Mouse (Mus musculus) testis, adult 2 months (tissue): ENCODE measurements around the gene Rpusd1.

ENCODE experiments used
- CTCF ChIP-seq: fragments of 200-500 bp; IDR thresholded peaks from 2 replicates; pipeline ENCODE4 v1.5.1; 2012; ENCODE audit warnings: low read depth, mild to moderate bottlenecking, inconsistent platforms, low read length, moderate library complexity; ENCODE audit not compliant: control insufficient read depth, insufficient read depth, insufficient replicate concordance
- POLR2A ChIP-seq: fragments of 200-500 bp; IDR thresholded peaks from 2 replicates; pipeline ENCODE4 v1.6.1; 2012; ENCODE audit warnings: low read depth, mild to moderate bottlenecking, inconsistent platforms, low read length, moderate library complexity; ENCODE audit not compliant: control insufficient read depth

DNA sequence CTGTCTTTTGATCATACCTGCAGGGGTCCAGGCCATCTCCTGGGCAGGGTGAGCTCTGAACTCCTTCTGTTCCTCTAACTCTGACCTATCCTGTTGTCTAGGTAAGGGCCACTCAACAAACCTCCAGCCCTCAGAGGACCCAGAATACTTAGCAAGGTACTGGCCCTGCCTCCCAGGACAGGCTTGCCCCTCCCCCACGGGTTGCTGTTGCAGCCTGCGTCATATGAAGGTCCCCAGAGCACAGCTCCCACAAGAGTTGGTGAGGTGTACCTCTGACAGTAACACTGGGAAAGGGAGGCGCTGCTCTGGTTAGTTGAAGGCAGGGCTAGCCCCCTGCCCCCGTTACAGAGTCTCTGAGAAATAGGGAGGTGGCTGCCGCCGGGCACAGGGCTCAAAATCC is 11.3 kb upstream of the Rpusd1 start:
- no peak for TF ChIP-seq CTCF
- TF ChIP-seq POLR2A = no peak
